Mouse (Mus musculus): ENCODE measurements around the gene 1810055G02Rik. TPM values are rescaled to one million over a fixed set of nuclear protein-coding genes. Genes with fewer than 3 reads are reported as not detected.

The 1810055G02Rik gene
- polyA plus RNA-seq, 1 experiment from 2014 or later = 45.7 TPM

DNA sequence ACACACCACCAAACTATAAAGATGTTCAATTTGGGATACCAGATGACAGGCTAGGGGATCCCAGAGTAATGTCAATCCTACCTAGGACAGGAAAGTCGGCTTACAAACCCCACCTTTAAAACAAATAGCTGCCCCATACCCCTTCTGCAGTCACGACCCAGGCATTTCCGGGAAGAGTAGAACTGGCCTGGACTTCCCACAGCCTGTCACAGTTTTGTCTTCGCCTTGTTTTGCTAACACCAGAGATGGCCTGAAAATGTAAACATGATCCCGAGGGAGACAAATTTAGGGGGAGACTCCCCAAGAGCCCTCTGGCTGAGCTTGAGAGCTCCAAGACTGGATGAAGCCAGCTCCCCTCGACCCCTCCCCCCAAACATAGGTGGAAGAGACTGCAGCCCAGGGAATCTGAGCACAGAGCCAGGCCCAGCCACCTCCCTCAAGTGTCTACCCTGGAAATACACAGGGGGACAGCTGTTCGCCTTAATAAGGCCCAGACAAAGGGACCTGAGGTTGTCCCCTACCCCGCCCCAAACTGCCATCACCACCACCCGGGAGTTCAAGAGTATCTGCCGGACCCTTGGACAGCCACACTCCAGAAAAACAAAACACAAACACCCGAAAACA lies 23.0 kb upstream of the 1810055G02Rik start:
- H3K9me3 ChIP-seq = no peaks in the 10 kb centered on the region
- peak overlapping the region; percentile 95 for H3K27ac ChIP-seq
- WGBS = 12% methylated on average over 11 of the region's 11 CpGs
- peaks cover 58% of the 10 kb centered on the region for H3K4me1 ChIP-seq (replicated peaks)
- no peaks in the 10 kb centered on the region for H3K36me3 ChIP-seq
- peak overlapping the region; percentile 87 for H3K4me3 ChIP-seq
- DNase-seq (ENCODE audit: low spot score) = peak; percentile 38
- peaks cover 12% of the 10 kb centered on the region for H3K27me3 ChIP-seq (ENCODE audit: insufficient read depth, poor library complexity, severe bottlenecking)

DNA sequence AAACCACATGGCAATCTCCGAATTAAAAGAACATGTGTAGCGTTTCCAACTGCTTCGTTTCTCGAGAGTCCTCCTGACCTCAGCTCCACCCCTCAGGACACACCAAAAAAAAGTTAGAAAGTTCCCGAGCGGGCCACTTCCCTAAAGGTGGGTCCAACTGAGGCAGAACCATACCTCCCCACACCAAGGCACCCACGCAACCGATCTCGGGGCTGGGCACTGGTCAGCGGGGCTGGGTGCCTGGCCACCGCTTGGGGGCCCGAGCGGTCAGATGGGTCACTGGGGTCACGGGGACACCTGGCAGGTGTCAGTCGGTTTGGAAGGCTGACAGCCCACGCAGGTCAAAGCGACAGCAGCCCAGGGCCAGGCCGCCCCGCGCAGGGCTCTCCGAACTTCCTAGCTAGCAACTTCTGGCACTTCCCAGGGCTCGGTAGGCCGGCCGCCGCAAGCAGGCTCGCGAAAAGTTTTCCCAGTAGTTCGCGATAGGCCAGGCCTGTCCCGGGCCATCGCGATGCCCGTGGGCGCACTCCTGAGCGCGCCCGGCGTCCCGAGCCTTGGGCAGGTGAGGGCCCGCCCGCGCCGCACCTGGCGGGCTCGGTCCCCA lies 22.4 kb upstream of the 1810055G02Rik start:
- H3K36me3 ChIP-seq = no peaks in the 10 kb centered on the region
- H3K4me1 ChIP-seq (replicated peaks) = peaks cover 55% of the 10 kb centered on the region
- no peak for DNase-seq (ENCODE audit: low spot score)
- H3K4me3 ChIP-seq = peak overlapping the region; percentile 87
- WGBS = under 1% methylated on average over 45 of the region's 45 CpGs
- H3K27me3 ChIP-seq (ENCODE audit: insufficient read depth, poor library complexity, severe bottlenecking) = peaks cover 12% of the 10 kb centered on the region
- H3K27ac ChIP-seq = peak overlapping the region; percentile 95
- H3K9me3 ChIP-seq = no peaks in the 10 kb centered on the region

DNA sequence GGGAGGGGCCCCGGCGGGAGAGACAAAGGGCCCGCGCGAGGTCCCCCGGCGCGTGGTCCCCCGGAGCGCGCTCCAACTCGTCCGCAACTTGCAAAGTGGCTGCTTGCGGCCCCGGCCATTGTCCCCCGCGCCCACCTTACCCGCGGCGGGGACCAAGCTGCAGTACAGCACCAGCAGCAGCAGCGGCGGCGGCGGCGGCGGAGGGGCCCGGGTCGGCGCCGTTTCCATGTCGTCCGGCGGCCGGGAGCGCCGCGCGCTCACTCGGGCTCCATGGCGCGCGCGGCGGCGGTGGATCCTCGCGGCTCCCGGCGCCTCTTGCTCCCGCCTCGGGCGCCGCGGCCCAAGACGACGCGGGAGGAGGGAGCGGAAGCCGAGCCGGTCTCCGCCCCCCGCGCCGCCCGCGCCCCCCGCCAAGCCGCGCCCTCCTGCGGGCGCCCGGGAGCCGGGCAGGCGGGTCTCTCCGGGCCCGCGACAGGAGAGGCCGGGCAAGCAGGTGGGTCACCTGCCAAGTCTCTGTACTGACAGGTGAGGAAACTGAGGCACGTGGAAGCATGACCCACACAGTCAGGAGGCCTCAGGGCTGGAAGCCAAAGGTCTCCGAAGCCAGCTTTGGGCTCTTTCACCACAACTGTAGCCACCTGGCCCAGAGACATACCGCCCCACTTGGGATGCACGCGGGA lies 21.7 kb upstream of the 1810055G02Rik start, which contains the start of gene Lrp5:
TSS of gene Lrp5 (minus strand) at position 350 of the 680 bp plus-strand sequence.
- no peaks in the 10 kb centered on the region for H3K36me3 ChIP-seq
- H3K4me1 ChIP-seq (replicated peaks) = peaks cover 50% of the 10 kb centered on the region
- no peaks in the 10 kb centered on the region for H3K9me3 ChIP-seq
- H3K27me3 ChIP-seq (ENCODE audit: insufficient read depth, poor library complexity, severe bottlenecking) = peaks cover 12% of the 10 kb centered on the region
- H3K27ac ChIP-seq = peak within 1 kb of the TSS; percentile 95
- H3K4me3 ChIP-seq = peak within 1 kb of the TSS; percentile 87
- under 1% methylated on average over 81 of the region's 83 CpGs for WGBS
- peak; percentile 58 for DNase-seq (ENCODE audit: low spot score)

- Histone ChIP-seq H3K27me3 (ENCODE audit: insufficient read depth, poor library complexity, severe bottlenecking) (peaks cover 12% of the 10 kb centered on the region), H3K9me3 (no peaks in the 10 kb centered on the region), H3K36me3 (no peaks in the 10 kb centered on the region), H3K4me1 (replicated peaks) (peaks cover 44% of the 10 kb centered on the region), H3K4me3 (peak overlapping the region; percentile 87; the same call in 1 of the 2 replicates), H3K27ac (peak overlapping the region; percentile 56)
- peak; percentile 36 for DNase-seq (ENCODE audit: low spot score)
- WGBS = 17% methylated on average over 5 of the region's 5 CpGs
Observed at GRCm38 (mm10) chr19:3687676-3688171, 20.4 kb upstream of the 1810055G02Rik start.

GRCm38 (mm10) chr19:3691337-3691736 lies 16.8 kb upstream of the 1810055G02Rik start:
- no peak for DNase-seq (ENCODE audit: low spot score)

GRCm38 (mm10) chr19:3692414-3693145 lies 15.5 kb upstream of the 1810055G02Rik start:
- H3K27me3 ChIP-seq (ENCODE audit: insufficient read depth, poor library complexity, severe bottlenecking) = peaks cover 3% of the 10 kb centered on the region
- DNase-seq (ENCODE audit: low spot score) = no peak
- peaks cover 6% of the 10 kb centered on the region for H3K4me1 ChIP-seq (replicated peaks)
- H3K27ac ChIP-seq = no peak overlapping the region
- H3K9me3 ChIP-seq = no peaks in the 10 kb centered on the region
- H3K36me3 ChIP-seq = no peaks in the 10 kb centered on the region
- no peak overlapping the region for H3K4me3 ChIP-seq
- WGBS = 73% methylated on average over 6 of the region's 6 CpGs

More at GRCm38 (mm10) chr19:3691337-3691736, 16.8 kb upstream of the 1810055G02Rik start:
- no peak overlapping the region for H3K4me3 ChIP-seq
- H3K9me3 ChIP-seq = no peaks in the 10 kb centered on the region
- WGBS = 92% methylated on average over 5 of the region's 5 CpGs
- no peaks in the 10 kb centered on the region for H3K36me3 ChIP-seq
- H3K4me1 ChIP-seq (replicated peaks) = peaks cover 19% of the 10 kb centered on the region
- no peak overlapping the region for H3K27ac ChIP-seq
- peaks cover 12% of the 10 kb centered on the region for H3K27me3 ChIP-seq (ENCODE audit: insufficient read depth, poor library complexity, severe bottlenecking)

- DNase-seq (ENCODE audit: low spot score) = no peak
- Histone ChIP-seq H3K9me3 (no peaks in the 10 kb centered on the region), H3K4me3 (no peak overlapping the region), H3K27me3 (ENCODE audit: insufficient read depth, poor library complexity, severe bottlenecking) (no peaks in the 10 kb centered on the region), H3K27ac (no peak overlapping the region), H3K36me3 (no peaks in the 10 kb centered on the region), H3K4me1 (replicated peaks) (no peaks in the 10 kb centered on the region)
- WGBS = 88% methylated on average over 2 of the region's 2 CpGs
Observed at GRCm38 (mm10) chr19:3694476-3694875, 13.6 kb upstream of the 1810055G02Rik start.

DNA sequence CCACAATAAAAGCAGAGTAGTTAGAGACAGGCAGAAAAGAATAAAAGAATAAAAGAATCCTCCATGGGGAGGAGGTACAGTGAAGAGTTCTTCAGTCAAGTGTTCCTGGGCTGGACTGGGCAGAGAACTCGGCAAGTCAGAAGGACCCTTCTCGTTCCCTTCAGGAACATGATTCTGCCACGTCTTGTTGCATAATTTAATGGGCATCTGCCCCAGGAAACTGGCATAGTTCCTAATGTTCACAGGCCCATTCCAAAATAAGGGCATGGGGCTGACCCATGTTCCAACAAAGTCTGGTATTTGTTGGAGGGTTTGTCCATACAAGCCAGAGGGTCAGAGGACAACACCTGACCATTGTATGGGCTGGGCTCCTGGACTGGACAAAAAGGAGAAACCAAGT lies 13.1 kb upstream of the 1810055G02Rik start:
- no peaks in the 10 kb centered on the region for H3K36me3 ChIP-seq
- no peak overlapping the region for H3K27ac ChIP-seq
- H3K9me3 ChIP-seq = no peaks in the 10 kb centered on the region
- no peak overlapping the region for H3K4me3 ChIP-seq
- H3K4me1 ChIP-seq (replicated peaks) = no peaks in the 10 kb centered on the region
- H3K27me3 ChIP-seq (ENCODE audit: insufficient read depth, poor library complexity, severe bottlenecking) = no peaks in the 10 kb centered on the region
- DNase-seq (ENCODE audit: low spot score) = no peak
- WGBS = 88% methylated on average over 3 of the region's 3 CpGs

DNA sequence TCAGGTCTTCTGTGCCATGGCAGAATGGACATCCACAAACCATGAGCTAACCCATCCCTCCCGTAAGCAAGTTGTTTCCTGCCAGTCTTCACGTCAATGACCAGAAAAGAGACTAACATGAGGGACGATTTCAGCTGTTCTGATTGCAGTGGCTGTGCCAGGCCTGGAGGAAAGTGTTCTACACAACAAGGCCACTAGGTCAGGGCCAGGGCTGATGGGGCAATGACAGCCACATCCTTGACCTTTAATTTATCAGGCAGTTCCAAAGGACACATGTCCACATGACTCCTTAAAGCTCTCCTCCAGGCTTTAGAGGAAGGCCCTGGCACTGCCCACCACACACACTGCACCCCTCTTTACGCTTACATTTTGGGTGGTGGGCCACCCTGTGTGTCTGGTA lies 12.6 kb upstream of the 1810055G02Rik start:
- no peak overlapping the region for H3K27ac ChIP-seq
- WGBS = 90% methylated on average over 4 of the region's 4 CpGs
- no peaks in the 10 kb centered on the region for H3K9me3 ChIP-seq
- H3K36me3 ChIP-seq = no peaks in the 10 kb centered on the region
- H3K4me1 ChIP-seq (replicated peaks) = no peaks in the 10 kb centered on the region
- no peak overlapping the region for H3K4me3 ChIP-seq
- H3K27me3 ChIP-seq (ENCODE audit: insufficient read depth, poor library complexity, severe bottlenecking) = 0 out of 2 replicates have a peak, but pooled peaks cover 1% of the 10 kb centered on the region
- DNase-seq (ENCODE audit: low spot score) = no peak

DNA sequence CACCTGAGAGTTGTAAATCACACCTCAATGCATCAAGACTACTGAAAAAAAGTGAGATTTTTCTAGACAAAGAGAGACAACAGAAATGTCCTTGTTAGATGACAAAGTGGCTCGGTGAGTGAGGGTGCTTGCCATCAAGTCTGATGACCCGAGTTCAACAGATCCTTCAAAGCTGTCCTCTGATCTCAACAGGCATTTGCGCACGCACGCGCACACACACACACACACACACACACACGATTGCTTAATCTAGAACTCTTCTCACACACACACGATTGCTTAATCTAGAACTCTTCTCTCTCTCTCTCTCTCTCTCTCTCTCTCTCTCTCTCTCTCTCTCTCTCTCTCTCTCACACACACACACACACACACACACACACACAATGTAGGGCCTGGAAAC lies 12.1 kb upstream of the 1810055G02Rik start:
- no peak overlapping the region for H3K4me3 ChIP-seq
- WGBS = 90% methylated on average over 8 of the region's 8 CpGs
- H3K36me3 ChIP-seq = no peaks in the 10 kb centered on the region
- no peaks in the 10 kb centered on the region for H3K4me1 ChIP-seq (replicated peaks)
- H3K9me3 ChIP-seq = no peaks in the 10 kb centered on the region
- no peak for DNase-seq (ENCODE audit: low spot score)
- H3K27ac ChIP-seq = no peak overlapping the region
- 0 out of 2 replicates have a peak, but pooled peaks cover 4% of the 10 kb centered on the region for H3K27me3 ChIP-seq (ENCODE audit: insufficient read depth, poor library complexity, severe bottlenecking)

GRCm38 (mm10) chr19:3698035-3698434 lies 10.1 kb upstream of the 1810055G02Rik start:
- WGBS = 85% methylated on average over 7 of the region's 7 CpGs
- Histone ChIP-seq H3K4me3 (no peak overlapping the region), H3K36me3 (no peaks in the 10 kb centered on the region), H3K27me3 (ENCODE audit: insufficient read depth, poor library complexity, severe bottlenecking) (0 out of 2 replicates have a peak, but pooled peaks cover 4% of the 10 kb centered on the region), H3K27ac (no peak overlapping the region), H3K4me1 (replicated peaks) (no peaks in the 10 kb centered on the region), H3K9me3 (no peaks in the 10 kb centered on the region)
- DNase-seq (ENCODE audit: low spot score) = no peak

All from hindbrain, embryonic 10.5 days (tissue).